Mouse (Mus musculus) gonadal fat pad, adult 2 months (tissue): ENCODE data around the gene Tmie. TPM values are rescaled to one million over a fixed set of nuclear protein-coding genes. Genes with fewer than 3 reads are reported as not detected.

ENCODE experiments used
- DNase-seq: peaks from one replicate; pipeline ENCODE4 v3.0.0-alpha.2; 2012; ENCODE audit warnings: low read depth
- polyA plus RNA-seq: library from polyadenylated mRNA; depleted of rRNA; stranded (reverse); fragments of >200 nt; gene quantifications from 2 replicates; pipeline ENCODE4 v1.2.3, GENCODE M21; 2012

The Tmie gene
- polyA plus RNA-seq, 1 experiment: 0.88 TPM

- no peak for DNase-seq
Measured at GRCm38 (mm10) chr9:110888935-110889334, 9.0 kb upstream of the Tmie start.

GRCm38 (mm10) chr9:110887388-110888303 is 7.7 kb upstream of the Tmie start:
- DNase-seq: no peak

GRCm38 (mm10) chr9:110881953-110882352 is 2.0 kb upstream of the Tmie start:
- DNase-seq: no peak

- no peak for DNase-seq
Measured at GRCm38 (mm10) chr9:110880772-110881171, 859 bp upstream of the Tmie start.

GRCm38 (mm10) chr9:110879191-110879920 is 557 bp downstream of the Tmie start, which contains the start of gene Als2cl:
Gene Als2cl (plus strand): TSS chr9:110879870.
- no peak for DNase-seq

- peak; percentile 52 for DNase-seq
Measured at GRCm38 (mm10) chr9:110877888-110878287, 2.0 kb downstream of the Tmie start.

GRCm38 (mm10) chr9:110877353-110877752 is 2.6 kb downstream of the Tmie start:
- no peak for DNase-seq

- no peak for DNase-seq
Measured at GRCm38 (mm10) chr9:110875288-110875695, 4.6 kb downstream of the Tmie start.

- no peak for DNase-seq
Measured at GRCm38 (mm10) chr9:110874660-110875191, 5.2 kb downstream of the Tmie start.

GRCm38 (mm10) chr9:110873681-110874659 is 5.9 kb downstream of the Tmie start:
- no peak for DNase-seq

- DNase-seq: no peak
Measured at GRCm38 (mm10) chr9:110871030-110871429, 8.9 kb downstream of the Tmie start.

GRCm38 (mm10) chr9:110858967-110859596 is 20.8 kb downstream of the Tmie start:
- no peak for DNase-seq

- no peak for DNase-seq
Measured at GRCm38 (mm10) chr9:110858523-110858922, 21.4 kb downstream of the Tmie start.

GRCm38 (mm10) chr9:110857781-110858472 is 22.0 kb downstream of the Tmie start, which contains the start of gene Prss50:
Gene Prss50 (plus strand): TSS chr9:110857967.
- DNase-seq: no peak

GRCm38 (mm10) chr9:110856920-110857319 is 23.0 kb downstream of the Tmie start:
- no peak for DNase-seq

- DNase-seq: no peak
Measured at GRCm38 (mm10) chr9:110855903-110856302, 24.0 kb downstream of the Tmie start.

GRCm38 (mm10) chr9:110849162-110849561 is 30.8 kb downstream of the Tmie start:
- no peak for DNase-seq

GRCm38 (mm10) chr9:110844206-110844605 is 35.7 kb downstream of the Tmie start, which contains the start of gene Prss46:
Gene Prss46 (plus strand): TSS chr9:110844506.
- no peak for DNase-seq

- peak; percentile 92 for DNase-seq
Measured at GRCm38 (mm10) chr9:110841438-110841837, 38.5 kb downstream of the Tmie start.

GRCm38 (mm10) chr9:110840905-110841304 is 39.0 kb downstream of the Tmie start:
- no peak for DNase-seq
